Mouse (Mus musculus) limb, embryonic 14.5 days (tissue): ENCODE measurements at regions not wholly inside any gene's neighbourhood (a gene's known extent, or its start where the extent isn't known, plus 50 kb on each side); places are given as distances from the start of the nearest gene placed in this dataset.

Experiments used
- ATAC-seq: fragments of 200-750 bp; cut with Nextera tagmentation; 2 replicates; pipeline ENCODE4 v1.8.0; 2017; ENCODE audit warnings: low read depth, moderate number of reproducible peaks, moderate TSS enrichment; ENCODE audit not compliant: low FRiP score
- DNase-seq: peaks from one replicate; pipeline ENCODE4 v3.0.0-alpha.2; 2015; ENCODE audit warnings: low spot score
- H3K27ac ChIP-seq: fragments of 300-500 bp; sonication (generic); replicated peaks from 2 replicates; pipeline ENCODE4 v1.5.1; 2014; ENCODE audit warnings: low read depth, mild to moderate bottlenecking, low read length, moderate library complexity, mixed read lengths
- H3K27me3 ChIP-seq: fragments of 300-500 bp; sonication (generic); 2 replicates; pipeline ENCODE4 v1.6.1; 2014; ENCODE audit warnings: low read length, mixed read lengths; ENCODE audit not compliant: control insufficient read depth, insufficient read depth
- H3K36me3 ChIP-seq: fragments of 300-500 bp; sonication (generic); 2 replicates; pipeline ENCODE4 v1.6.1; 2014; ENCODE audit warnings: mild to moderate bottlenecking, low read length, moderate library complexity, mixed read lengths; ENCODE audit not compliant: control insufficient read depth, insufficient read depth
- H3K4me1 ChIP-seq: fragments of 300-500 bp; sonication (generic); 2 replicates; pipeline ENCODE4 v1.6.1; 2014; ENCODE audit warnings: antibody characterized with exemption, low read length, mixed read lengths; ENCODE audit not compliant: control insufficient read depth, insufficient read depth
- H3K4me2 ChIP-seq: fragments of 300-500 bp; sonication (generic); replicated peaks from 2 replicates; pipeline ENCODE4 v1.6.1; 2014; ENCODE audit warnings: low read depth, mild to moderate bottlenecking, low read length, moderate library complexity; ENCODE audit not compliant: severe bottlenecking
- H3K4me3 ChIP-seq: fragments of 300-500 bp; sonication (generic); replicated peaks from 2 replicates; pipeline ENCODE4 v1.5.1; 2014; ENCODE audit warnings: low read length
- H3K9ac ChIP-seq: fragments of 300-500 bp; sonication (generic); 2 replicates; pipeline ENCODE4 v1.6.1; 2014; ENCODE audit warnings: mild to moderate bottlenecking, low read depth, low read length, moderate library complexity; ENCODE audit not compliant: severe bottlenecking
- H3K9me3 ChIP-seq: fragments of 300-500 bp; sonication (generic); 2 replicates; pipeline ENCODE4 v1.6.1; 2016; ENCODE audit warnings: low read length; ENCODE audit not compliant: control insufficient read depth
- POLR2A ChIP-seq: fragments of 200-500 bp; IDR thresholded peaks from 2 replicates; pipeline ENCODE4 v1.8.0; 2012; ENCODE audit warnings: inconsistent platforms, mild to moderate bottlenecking, moderate library complexity, borderline replicate concordance; ENCODE audit not compliant: insufficient read depth, insufficient read length; ENCODE audit errors: extremely low read depth
- WGBS: fragments of 180-500 bp; shearing (Covaris S2); extraction: QIAGEN DNeasy Blood & Tissue Kit; methylation state at CpG from one replicate; pipeline ENCODE4 v1.1.7; 2014; 5-methylcytosine and 5-hydroxymethylcytosine counted together

GRCm38 (mm10) chr3:31455031-31455430 is 144.9 kb upstream of the Slc7a14 start:
- no peak for TF ChIP-seq POLR2A
- DNase-seq: no peak
- WGBS: 80% methylated on average over 5 of the region's 5 CpGs

GRCm38 (mm10) chr3:31444861-31445260 is 134.7 kb upstream of the Slc7a14 start:
- Histone ChIP-seq H3K9ac (no peak overlapping the region), H3K36me3 (no peaks in the 10 kb centered on the region), H3K27ac (no peak overlapping the region), H3K4me2 (no peak overlapping the region), H3K4me1 (no peaks in the 10 kb centered on the region), H3K9me3 (no peaks in the 10 kb centered on the region), H3K27me3 (no peaks in the 10 kb centered on the region), H3K4me3 (no peak overlapping the region)
- ATAC-seq (no peak; the same call in 1 of the 2 replicates), DNase-seq (no peak)
- TF ChIP-seq POLR2A: no peak
- WGBS: 89% methylated on average over 1 of the region's 1 CpGs

More at GRCm38 (mm10) chr3:31455031-31455430, 144.9 kb upstream of the Slc7a14 start:
- Histone ChIP-seq H3K4me2 (no peak overlapping the region), H3K27me3 (no peaks in the 10 kb centered on the region), H3K9ac (no peak overlapping the region), H3K4me3 (no peak overlapping the region), H3K4me1 (no peaks in the 10 kb centered on the region), H3K36me3 (no peaks in the 10 kb centered on the region), H3K27ac (no peak overlapping the region), H3K9me3 (no peaks in the 10 kb centered on the region)
- ATAC-seq: no peak

- Histone ChIP-seq H3K9ac (no peak overlapping the region), H3K4me2 (no peak overlapping the region), H3K36me3 (no peaks in the 10 kb centered on the region), H3K4me3 (no peak overlapping the region), H3K9me3 (no peaks in the 10 kb centered on the region), H3K4me1 (no peaks in the 10 kb centered on the region), H3K27ac (no peak overlapping the region), H3K27me3 (no peaks in the 10 kb centered on the region)
- ATAC-seq: no peak
- WGBS: 80% methylated on average over 7 of the region's 7 CpGs
- TF ChIP-seq POLR2A: no peak
- no peak for DNase-seq
Measured at GRCm38 (mm10) chr3:31444311-31444710, 134.1 kb upstream of the Slc7a14 start.

GRCm38 (mm10) chr3:31443894-31444293 is 133.7 kb upstream of the Slc7a14 start:
- DNase-seq (no peak), ATAC-seq (no peak)
- Histone ChIP-seq H3K4me2 (no peak overlapping the region), H3K4me1 (no peaks in the 10 kb centered on the region), H3K4me3 (no peak overlapping the region), H3K9ac (no peak overlapping the region), H3K36me3 (no peaks in the 10 kb centered on the region), H3K27me3 (no peaks in the 10 kb centered on the region), H3K27ac (no peak overlapping the region), H3K9me3 (no peaks in the 10 kb centered on the region)
- 88% methylated on average over 5 of the region's 5 CpGs for WGBS
- no peak for TF ChIP-seq POLR2A

- Histone ChIP-seq H3K4me2 (no peak overlapping the region), H3K27me3 (no peaks in the 10 kb centered on the region), H3K9ac (no peak overlapping the region), H3K27ac (no peak overlapping the region), H3K36me3 (no peaks in the 10 kb centered on the region), H3K9me3 (no peaks in the 10 kb centered on the region), H3K4me1 (no peaks in the 10 kb centered on the region), H3K4me3 (no peak overlapping the region)
- no peak for TF ChIP-seq POLR2A
- ATAC-seq: no peak
- WGBS: 85% methylated on average over 2 of the region's 2 CpGs
- no peak for DNase-seq
Measured at GRCm38 (mm10) chr3:31440282-31440681, 130.1 kb upstream of the Slc7a14 start.

GRCm38 (mm10) chr3:31437970-31438369 is 127.8 kb upstream of the Slc7a14 start:
- WGBS: 77% methylated on average over 3 of the region's 3 CpGs
- TF ChIP-seq POLR2A: no peak
- DNase-seq: no peak
- no peaks in the 10 kb centered on the region for H3K4me1 ChIP-seq
- no peak for ATAC-seq
- H3K4me3 ChIP-seq: no peak overlapping the region
- no peak overlapping the region for H3K27ac ChIP-seq
- H3K9me3 ChIP-seq: no peaks in the 10 kb centered on the region
- H3K4me2 ChIP-seq: no peak overlapping the region
- H3K27me3 ChIP-seq: no peaks in the 10 kb centered on the region
- H3K9ac ChIP-seq: no peak overlapping the region
- H3K36me3 ChIP-seq: no peaks in the 10 kb centered on the region
